Mouse (Mus musculus): ENCODE data around the gene Ubr2. TPM values are rescaled to one million over a fixed set of nuclear protein-coding genes. Genes with fewer than 3 reads are reported as not detected.

Gene Ubr2
- polyA plus RNA-seq, 1 experiment from 2014 or later: 22.5 TPM

- no peak for DNase-seq (ENCODE audit: low spot score)
- WGBS: 89% methylated on average over 6 of the region's 6 CpGs
These were observed 128.6 kb downstream of the Ubr2 start for GRCm38 (mm10) chr17:46881728-46882127.

GRCm38 (mm10) chr17:46880322-46880721 lies 130.0 kb downstream of the Ubr2 start:
- H3K36me3 ChIP-seq (replicated peaks; ENCODE audit: control insufficient read depth, insufficient read depth): no peaks in the 10 kb centered on the region
- 84% methylated on average over 2 of the region's 2 CpGs for WGBS
- no peak overlapping the region for H3K4me2 ChIP-seq (replicated peaks)
- no peak overlapping the region for H3K27ac ChIP-seq
- ATAC-seq (ENCODE audit: low FRiP score) (no peak), DNase-seq (ENCODE audit: low spot score) (no peak)
- no peaks in the 10 kb centered on the region for H3K9me3 ChIP-seq (ENCODE audit: control insufficient read depth, low read length)
- H3K27me3 ChIP-seq (ENCODE audit: control insufficient read depth, insufficient read depth, low read length): no peaks in the 10 kb centered on the region
- no peak overlapping the region for H3K4me3 ChIP-seq (replicated peaks; ENCODE audit: low read length)
- H3K4me1 ChIP-seq (replicated peaks; ENCODE audit: control insufficient read depth, insufficient read depth, low read length): 0 out of 2 replicates have a peak, but pooled peaks cover 7% of the 10 kb centered on the region
- H3K9ac ChIP-seq: no peak overlapping the region

More at GRCm38 (mm10) chr17:46881728-46882127, 128.6 kb downstream of the Ubr2 start:
- Histone ChIP-seq H3K36me3 (replicated peaks; ENCODE audit: control insufficient read depth, insufficient read depth) (no peaks in the 10 kb centered on the region), H3K4me1 (replicated peaks; ENCODE audit: control insufficient read depth, insufficient read depth, low read length) (0 out of 2 replicates have a peak, but pooled peaks cover 7% of the 10 kb centered on the region), H3K4me3 (replicated peaks; ENCODE audit: low read length) (no peak overlapping the region), H3K4me2 (replicated peaks) (no peak overlapping the region), H3K9ac (no peak overlapping the region), H3K27ac (no peak overlapping the region), H3K27me3 (ENCODE audit: control insufficient read depth, insufficient read depth, low read length) (no peaks in the 10 kb centered on the region), H3K9me3 (ENCODE audit: control insufficient read depth, low read length) (no peaks in the 10 kb centered on the region)
- ATAC-seq (ENCODE audit: low FRiP score): no peak

- WGBS: 38% methylated on average over 14 of the region's 14 CpGs
- Histone ChIP-seq H3K4me2 (replicated peaks) (no peak overlapping the region), H3K36me3 (replicated peaks; ENCODE audit: control insufficient read depth, insufficient read depth) (no peaks in the 10 kb centered on the region), H3K9me3 (ENCODE audit: control insufficient read depth, low read length) (no peaks in the 10 kb centered on the region), H3K27me3 (ENCODE audit: control insufficient read depth, insufficient read depth, low read length) (no peaks in the 10 kb centered on the region), H3K27ac (0 out of 2 replicates have a peak overlapping the region, but pooled peaks have one; percentile 41), H3K9ac (peak overlapping the region; percentile 36; the same call in 1 of the 2 replicates), H3K4me3 (replicated peaks; ENCODE audit: low read length) (no peak overlapping the region), H3K4me1 (replicated peaks; ENCODE audit: control insufficient read depth, insufficient read depth, low read length) (0 out of 2 replicates have a peak, but pooled peaks cover 7% of the 10 kb centered on the region)
- 0 out of 2 replicates have a peak, but pooled peaks have one; percentile 51 for ATAC-seq (ENCODE audit: low FRiP score)
- DNase-seq (ENCODE audit: low spot score): no peak
These were observed 130.5 kb downstream of the Ubr2 start for GRCm38 (mm10) chr17:46879841-46880311.

Other genes with a start within 250 kb of the Ubr2 start
- 0.21 and 0.35 TPM in 2 replicates for gene Ptcra, start 246.8 kb downstream of the Ubr2 start, polyA plus RNA-seq (2014; fragmentation: Nextera tagmentation; extraction: Ambion mirVana)
- gene 2310039H08Rik, start 237.9 kb downstream of the Ubr2 start, polyA plus RNA-seq (2014; fragmentation: Nextera tagmentation; extraction: Ambion mirVana): 54.1 and 68.5 TPM in 2 replicates
- gene Rpl7l1, start 227.9 kb downstream of the Ubr2 start, polyA plus RNA-seq (2014; fragmentation: Nextera tagmentation; extraction: Ambion mirVana): 73.8 and 81.9 TPM in 2 replicates
- gene Bicral, start 152.1 kb downstream of the Ubr2 start, polyA plus RNA-seq (2014; fragmentation: Nextera tagmentation; extraction: Ambion mirVana): 9.8 and 11.7 TPM in 2 replicates
- 54.7 and 61.6 TPM in 2 replicates for gene Tbcc, start 119.9 kb downstream of the Ubr2 start, polyA plus RNA-seq (2014; fragmentation: Nextera tagmentation; extraction: Ambion mirVana)
- not detected in 2 replicates for gene Prph2, start 100.1 kb downstream of the Ubr2 start, polyA plus RNA-seq (2014; fragmentation: Nextera tagmentation; extraction: Ambion mirVana)

All from hindbrain, embryonic 14.5 days (tissue).